Mouse (Mus musculus) forebrain, embryonic 10.5 days (tissue): Measurements from ENCODE around the gene Krtap8-1. TPM values are rescaled to one million over a fixed set of nuclear protein-coding genes. Genes with fewer than 3 reads are reported as not detected.

Experiments used
- DNase-seq: peaks from one replicate; pipeline ENCODE4 v3.0.0-alpha.2; 2017; ENCODE audit warnings: low spot score; ENCODE audit errors: extremely low spot score
- H3K27ac ChIP-seq: fragments of 300-500 bp; sonication (generic); 2 replicates; pipeline ENCODE4 v1.5.1; 2016; ENCODE audit warnings: mild to moderate bottlenecking
- H3K27me3 ChIP-seq: fragments of 300-500 bp; sonication (generic); 2 replicates; pipeline ENCODE4 v1.6.1; 2016; ENCODE audit warnings: mild to moderate bottlenecking; ENCODE audit not compliant: poor library complexity, severe bottlenecking
- H3K36me3 ChIP-seq: fragments of 300-500 bp; sonication (generic); replicated peaks from 2 replicates; pipeline ENCODE4 v1.6.1; 2016; ENCODE audit warnings: mild to moderate bottlenecking, moderate library complexity
- H3K4me1 ChIP-seq: fragments of 300-500 bp; sonication (generic); 2 replicates; pipeline ENCODE4 v1.6.1; 2016
- H3K4me3 ChIP-seq: fragments of 300-500 bp; sonication (generic); 2 replicates; pipeline ENCODE4 v1.5.1; 2016; ENCODE audit warnings: mild to moderate bottlenecking, moderate library complexity
- H3K9me3 ChIP-seq: fragments of 300-500 bp; sonication (generic); 2 replicates; pipeline ENCODE4 v1.6.1; 2016; ENCODE audit warnings: mild to moderate bottlenecking, moderate library complexity
- WGBS: fragments of 180-500 bp; shearing (Covaris S2); methylation state at CpG from one replicate; pipeline ENCODE4 v1.1.7; 2016; 5-methylcytosine and 5-hydroxymethylcytosine counted together
- polyA plus RNA-seq: library from polyadenylated mRNA; unstranded; fragments of >200 nt; fragmentation: Nextera tagmentation; extraction: Ambion mirVana; gene quantifications from 2 replicates; pipeline ENCODE4 v1.2.1, GENCODE M21; 2016

Gene Krtap8-1
- polyA plus RNA-seq: not detected in 2 replicates

GRCm38 (mm10) chr16:89487852-89488251, at the start of gene Krtap8-1:
TSS of gene Krtap8-1 (minus strand) at chr16:89487952.
- Histone ChIP-seq H3K27me3 (no peaks in the 10 kb centered on the region), H3K9me3 (no peaks in the 10 kb centered on the region), H3K27ac (no peak within 1 kb of the TSS), H3K36me3 (no peaks in the 10 kb centered on the region), H3K4me3 (no peak within 1 kb of the TSS), H3K4me1 (no peaks in the 10 kb centered on the region)
- WGBS: 85% methylated on average over 7 of the region's 7 CpGs
- no peak for DNase-seq

DNA sequence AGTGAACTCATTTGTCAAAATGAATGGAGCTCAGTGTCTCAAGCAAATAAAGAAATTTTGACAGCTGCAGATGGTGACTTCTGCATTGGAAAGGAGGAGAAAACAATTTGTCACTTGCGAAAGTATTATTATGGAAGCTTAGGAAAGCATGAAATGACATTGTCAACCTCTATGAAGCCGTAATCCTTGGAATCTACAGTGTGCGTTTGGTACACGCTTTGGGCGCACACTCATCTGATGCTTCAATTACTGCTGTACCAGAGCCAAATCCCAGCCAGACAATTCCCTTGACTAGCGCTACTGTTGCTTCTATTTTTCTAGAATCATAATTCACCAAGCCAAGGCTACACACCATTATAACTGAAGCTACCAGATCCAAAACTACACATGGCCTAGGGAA, 49.6 kb upstream of the Krtap8-1 start:
- H3K27ac ChIP-seq: no peak overlapping the region
- 95% methylated on average over 6 of the region's 6 CpGs for WGBS
- no peaks in the 10 kb centered on the region for H3K36me3 ChIP-seq

GRCm38 (mm10) chr16:89530547-89530946, 42.8 kb upstream of the Krtap8-1 start:
- Histone ChIP-seq H3K9me3 (no peaks in the 10 kb centered on the region), H3K27ac (peak overlapping the region; percentile 68; the same call in 1 of the 2 replicates), H3K4me1 (peaks cover 37% of the 10 kb centered on the region), H3K27me3 (no peaks in the 10 kb centered on the region), H3K36me3 (no peaks in the 10 kb centered on the region), H3K4me3 (no peak overlapping the region)
- DNase-seq: no peak
- WGBS: 31% methylated on average over 7 of the region's 7 CpGs

More for the DNA sequence above, 49.6 kb upstream of the Krtap8-1 start:
- no peak for DNase-seq
- no peaks in the 10 kb centered on the region for H3K4me1 ChIP-seq
- no peak overlapping the region for H3K4me3 ChIP-seq
- no peaks in the 10 kb centered on the region for H3K27me3 ChIP-seq
- H3K9me3 ChIP-seq: no peaks in the 10 kb centered on the region

- Histone ChIP-seq H3K27me3 (no peaks in the 10 kb centered on the region), H3K4me3 (no peak overlapping the region), H3K36me3 (no peaks in the 10 kb centered on the region), H3K27ac (peak overlapping the region; percentile 68), H3K4me1 (peaks cover 37% of the 10 kb centered on the region), H3K9me3 (no peaks in the 10 kb centered on the region)
- no peak for DNase-seq
- 78% methylated on average over 7 of the region's 7 CpGs for WGBS
Observed at GRCm38 (mm10) chr16:89529846-89530245, 42.1 kb upstream of the Krtap8-1 start.

GRCm38 (mm10) chr16:89528380-89528779, 40.6 kb upstream of the Krtap8-1 start:
- DNase-seq: no peak
- 85% methylated on average over 3 of the region's 3 CpGs for WGBS
- no peak overlapping the region for H3K4me3 ChIP-seq

DNA sequence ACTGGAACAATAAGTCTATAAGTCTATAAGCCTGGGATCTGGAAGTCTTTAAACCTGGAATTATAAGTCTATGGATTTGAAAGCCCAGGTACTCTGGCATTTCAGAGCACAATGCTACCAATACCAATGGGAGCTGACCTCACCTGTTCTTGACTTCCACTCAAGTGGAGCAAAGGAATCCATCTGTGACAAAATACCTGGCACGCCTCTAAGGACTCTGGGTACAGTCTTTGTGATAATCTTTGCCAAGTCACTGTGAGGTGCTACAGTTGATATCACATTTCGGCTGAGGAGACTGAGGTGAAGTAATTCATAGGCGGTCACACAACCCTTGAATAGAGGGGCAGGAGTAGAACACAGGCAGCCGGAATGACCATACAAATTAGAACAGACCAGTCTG, 33.2 kb upstream of the Krtap8-1 start:
- Histone ChIP-seq H3K4me1 (no peaks in the 10 kb centered on the region), H3K36me3 (no peaks in the 10 kb centered on the region), H3K4me3 (no peak overlapping the region), H3K9me3 (no peaks in the 10 kb centered on the region), H3K27ac (no peak overlapping the region), H3K27me3 (no peaks in the 10 kb centered on the region)
- DNase-seq: no peak
- WGBS: 90% methylated on average over 4 of the region's 4 CpGs

More at GRCm38 (mm10) chr16:89528380-89528779, 40.6 kb upstream of the Krtap8-1 start:
- H3K36me3 ChIP-seq: no peaks in the 10 kb centered on the region
- peak overlapping the region; percentile 68; the same call in 1 of the 2 replicates for H3K27ac ChIP-seq
- peaks cover 37% of the 10 kb centered on the region for H3K4me1 ChIP-seq
- H3K27me3 ChIP-seq: no peaks in the 10 kb centered on the region
- no peaks in the 10 kb centered on the region for H3K9me3 ChIP-seq

DNA sequence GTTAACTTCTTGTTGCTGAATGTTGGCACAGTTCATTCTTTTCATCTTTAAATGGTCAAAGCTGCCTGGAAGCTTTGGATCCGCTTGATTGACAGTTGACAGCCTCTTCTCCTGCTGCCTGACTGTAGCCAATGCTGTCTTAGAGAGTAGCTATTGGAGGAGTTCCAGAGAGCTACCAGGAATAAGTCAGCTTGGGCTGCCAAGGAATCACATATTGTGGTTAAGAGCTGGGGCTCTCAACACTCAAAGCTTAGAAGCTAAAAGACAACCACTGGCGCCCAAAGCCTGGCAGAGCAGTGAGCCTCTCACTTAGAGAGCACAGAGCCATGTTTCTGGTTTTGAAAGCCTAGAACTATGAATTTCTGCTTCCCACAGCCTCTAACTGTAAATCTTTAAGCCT, 32.8 kb upstream of the Krtap8-1 start:
- Histone ChIP-seq H3K27ac (no peak overlapping the region), H3K36me3 (no peaks in the 10 kb centered on the region), H3K27me3 (no peaks in the 10 kb centered on the region), H3K4me1 (no peaks in the 10 kb centered on the region), H3K4me3 (no peak overlapping the region), H3K9me3 (no peaks in the 10 kb centered on the region)
- DNase-seq: no peak
- WGBS: 98% methylated on average over 2 of the region's 2 CpGs

- Histone ChIP-seq H3K4me3 (no peak overlapping the region), H3K27me3 (no peaks in the 10 kb centered on the region), H3K36me3 (no peaks in the 10 kb centered on the region), H3K9me3 (no peaks in the 10 kb centered on the region), H3K4me1 (no peaks in the 10 kb centered on the region), H3K27ac (no peak overlapping the region)
- WGBS: 91% methylated on average over 6 of the region's 6 CpGs
- DNase-seq: no peak
Observed at GRCm38 (mm10) chr16:89520091-89520490, 32.3 kb upstream of the Krtap8-1 start.

GRCm38 (mm10) chr16:89517635-89518034, 29.9 kb upstream of the Krtap8-1 start:
- WGBS: 63% methylated on average over 9 of the region's 9 CpGs
- no peak overlapping the region for H3K4me3 ChIP-seq
- DNase-seq: no peak
- no peaks in the 10 kb centered on the region for H3K36me3 ChIP-seq
- no peaks in the 10 kb centered on the region for H3K4me1 ChIP-seq
- H3K9me3 ChIP-seq: no peaks in the 10 kb centered on the region
- no peaks in the 10 kb centered on the region for H3K27me3 ChIP-seq
- no peak overlapping the region for H3K27ac ChIP-seq

DNA sequence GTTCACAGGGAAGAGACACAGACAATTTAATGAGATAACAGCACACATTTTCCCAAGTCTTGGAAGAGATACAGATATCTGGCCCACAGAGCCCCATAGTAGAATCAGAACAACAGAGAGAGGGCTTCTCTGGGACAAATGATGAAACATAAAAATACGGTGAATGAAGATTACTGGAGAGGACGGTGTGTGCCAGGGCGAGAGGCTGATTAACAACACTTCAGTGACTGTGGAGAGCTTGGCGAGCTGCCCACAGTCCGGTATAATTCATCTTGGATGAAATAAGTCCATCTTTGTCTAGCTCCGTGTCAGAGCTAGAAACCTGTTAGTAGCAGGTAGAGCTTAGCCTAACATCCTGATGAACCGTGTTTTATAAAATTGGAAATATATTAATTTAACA, 25.7 kb upstream of the Krtap8-1 start:
- H3K9me3 ChIP-seq: no peaks in the 10 kb centered on the region
- no peak for DNase-seq
- WGBS: 94% methylated on average over 7 of the region's 7 CpGs

GRCm38 (mm10) chr16:89508223-89508622, 20.5 kb upstream of the Krtap8-1 start, which contains the start of gene Krtap7-1:
TSS of gene Krtap7-1 (minus strand) at chr16:89508323.
- H3K36me3 ChIP-seq: no peaks in the 10 kb centered on the region
- H3K9me3 ChIP-seq: no peaks in the 10 kb centered on the region
- 87% methylated on average over 4 of the region's 4 CpGs for WGBS
- H3K27me3 ChIP-seq: no peaks in the 10 kb centered on the region
- DNase-seq: no peak
- no peak within 1 kb of the TSS for H3K4me3 ChIP-seq
- H3K27ac ChIP-seq: no peak within 1 kb of the TSS
- H3K4me1 ChIP-seq: no peaks in the 10 kb centered on the region

More for the DNA sequence above, 25.7 kb upstream of the Krtap8-1 start:
- Histone ChIP-seq H3K4me1 (no peaks in the 10 kb centered on the region), H3K4me3 (no peak overlapping the region), H3K36me3 (no peaks in the 10 kb centered on the region), H3K27ac (no peak overlapping the region), H3K27me3 (no peaks in the 10 kb centered on the region)

GRCm38 (mm10) chr16:89503571-89503970, 15.8 kb upstream of the Krtap8-1 start:
- 94% methylated on average over 2 of the region's 2 CpGs for WGBS
- Histone ChIP-seq H3K27ac (no peak overlapping the region), H3K4me3 (no peak overlapping the region), H3K9me3 (no peaks in the 10 kb centered on the region), H3K36me3 (no peaks in the 10 kb centered on the region), H3K27me3 (no peaks in the 10 kb centered on the region), H3K4me1 (no peaks in the 10 kb centered on the region)
- no peak for DNase-seq

DNA sequence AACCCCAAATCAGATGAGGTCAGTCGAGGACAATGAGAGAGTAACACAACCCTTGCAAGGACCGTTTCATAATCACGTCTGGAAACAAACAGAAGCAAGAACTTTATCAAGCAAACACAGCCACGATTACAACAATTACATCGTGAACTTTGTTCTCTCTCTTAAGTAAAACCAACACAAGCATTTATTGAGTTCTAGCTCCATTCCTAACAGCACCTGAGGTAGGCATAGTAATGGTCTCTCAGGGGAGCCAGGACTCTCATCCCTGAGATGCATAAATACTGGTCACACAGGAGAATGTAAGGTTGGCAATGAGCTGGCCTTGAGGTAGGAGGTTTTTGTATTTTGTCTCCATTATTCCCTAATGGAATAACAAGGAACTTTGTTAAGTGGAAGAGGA, 14.1 kb upstream of the Krtap8-1 start:
- H3K4me1 ChIP-seq: no peaks in the 10 kb centered on the region
- no peak for DNase-seq
- 89% methylated on average over 5 of the region's 5 CpGs for WGBS

GRCm38 (mm10) chr16:89497002-89497401, 9.2 kb upstream of the Krtap8-1 start:
- H3K27me3 ChIP-seq: no peaks in the 10 kb centered on the region
- no peak overlapping the region for H3K4me3 ChIP-seq
- H3K27ac ChIP-seq: no peak overlapping the region
- H3K4me1 ChIP-seq: no peaks in the 10 kb centered on the region
- no peaks in the 10 kb centered on the region for H3K36me3 ChIP-seq
- no peak for DNase-seq
- H3K9me3 ChIP-seq: no peaks in the 10 kb centered on the region
- WGBS: 96% methylated on average over 5 of the region's 5 CpGs

More for the DNA sequence above, 14.1 kb upstream of the Krtap8-1 start:
- H3K4me3 ChIP-seq: no peak overlapping the region
- H3K9me3 ChIP-seq: no peaks in the 10 kb centered on the region
- H3K27me3 ChIP-seq: no peaks in the 10 kb centered on the region
- H3K27ac ChIP-seq: no peak overlapping the region
- H3K36me3 ChIP-seq: no peaks in the 10 kb centered on the region
